Mouse (Mus musculus) brain, embryonic 14.5 days (tissue): ENCODE results near the gene Eaf1.

Experiments
- CTCF ChIP-seq: fragments of 200-500 bp; IDR thresholded peaks from 2 replicates; pipeline ENCODE4 v1.5.1; 2012; ENCODE audit warnings: inconsistent platforms, mild to moderate bottlenecking, moderate library complexity, borderline replicate concordance; ENCODE audit not compliant: insufficient read depth, insufficient read length; ENCODE audit errors: extremely low read depth
- POLR2A ChIP-seq: fragments of 200-500 bp; IDR thresholded peaks from 2 replicates; pipeline ENCODE4 v1.6.1; 2012; ENCODE audit warnings: mild to moderate bottlenecking, inconsistent platforms, borderline replicate concordance; ENCODE audit not compliant: poor library complexity, insufficient read depth, insufficient read length, severe bottlenecking; ENCODE audit errors: extremely low read depth

DNA sequence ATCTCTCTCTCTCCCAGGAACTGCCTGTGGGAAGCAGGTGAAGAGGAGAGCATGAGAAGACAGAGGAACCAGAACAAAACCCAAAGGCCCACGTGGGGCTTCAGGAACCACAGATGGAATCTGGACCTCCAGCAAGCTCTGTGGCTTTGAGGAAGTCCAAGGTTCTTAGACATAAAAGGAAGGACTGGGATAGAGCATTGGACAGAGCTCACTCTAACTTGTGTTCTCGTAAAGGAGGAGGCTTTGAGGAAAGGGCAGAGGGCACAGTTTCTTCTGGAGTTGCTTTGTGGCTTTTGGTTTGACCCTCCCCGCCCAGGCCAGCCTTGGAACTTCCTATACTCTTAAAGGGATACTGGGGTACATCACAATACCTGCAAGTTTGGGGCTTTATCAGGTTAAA is 38.5 kb downstream of the Eaf1 start:
- TF ChIP-seq CTCF (no peak), POLR2A (no peak)
